Mouse (Mus musculus) frontal cortex, adult 2 months (tissue): ENCODE data around the gene Btc. TPM values are rescaled to one million over a fixed set of nuclear protein-coding genes. Genes with fewer than 3 reads are reported as not detected.

Experiments
- DNase-seq, 2 experiments: peaks; one replicate each; pipeline ENCODE4 v3.0.0; 2022; ENCODE audit warnings: low spot score in 1 of 2; ENCODE audit errors: extremely low spot score in 1 of 2
- polyA plus RNA-seq: library from polyadenylated mRNA; depleted of rRNA; stranded (reverse); fragments of >200 nt; gene quantifications from 2 replicates; pipeline ENCODE4 v1.2.3, GENCODE M21; 2012; rRNA removed

Gene Btc
- 0.13 and 0.24 TPM in 2 replicates for polyA plus RNA-seq

- peak; percentile 22 to 55 for DNase-seq
These were observed at the start of gene Btc for GRCm38 (mm10) chr5:91402339-91403211. Btc (minus strand) TSS chr5:91402994.

GRCm38 (mm10) chr5:91444981-91445517 is 42.3 kb upstream of the Btc start:
- DNase-seq, result peak; percentile 11 to 45

GRCm38 (mm10) chr5:91436563-91436962 is 33.8 kb upstream of the Btc start:
- DNase-seq, result peak in 1 of 2 experiments; percentile 25

GRCm38 (mm10) chr5:91434723-91435658 is 32.2 kb upstream of the Btc start:
- no peak for DNase-seq

GRCm38 (mm10) chr5:91428547-91428946 is 25.8 kb upstream of the Btc start:
- DNase-seq, result no peak

GRCm38 (mm10) chr5:91413814-91414213 is 11.0 kb upstream of the Btc start:
- peak; percentile 45 to 51 for DNase-seq

- peak in 1 of 2 experiments; percentile 15 for DNase-seq
These were observed 1.5 kb upstream of the Btc start for GRCm38 (mm10) chr5:91404263-91404662.

GRCm38 (mm10) chr5:91403281-91403680 is 487 bp upstream of the Btc start:
- DNase-seq, result no peak

GRCm38 (mm10) chr5:91400493-91401096 is 2.2 kb downstream of the Btc start:
- no peak for DNase-seq

- DNase-seq, result peak in 1 of 2 experiments; percentile 25
These were observed 27.3 kb downstream of the Btc start for GRCm38 (mm10) chr5:91375467-91375866.

- no peak for DNase-seq
These were observed 34.7 kb downstream of the Btc start for GRCm38 (mm10) chr5:91368061-91368565.

GRCm38 (mm10) chr5:91366925-91367324 is 35.9 kb downstream of the Btc start:
- peak in 1 of 2 experiments; percentile 37 for DNase-seq

GRCm38 (mm10) chr5:91363274-91363991 is 39.4 kb downstream of the Btc start:
- peak in 1 of 2 experiments; percentile 22 for DNase-seq

GRCm38 (mm10) chr5:91352645-91353044 is 50.1 kb downstream of the Btc start:
- DNase-seq, result no peak

GRCm38 (mm10) chr5:91345681-91346080 is 57.1 kb downstream of the Btc start:
- DNase-seq, result no peak

GRCm38 (mm10) chr5:91345064-91345463 is 57.7 kb downstream of the Btc start:
- DNase-seq, result no peak

- no peak for DNase-seq
These were observed 60.6 kb downstream of the Btc start for GRCm38 (mm10) chr5:91341981-91342760.

GRCm38 (mm10) chr5:91334227-91334626 is 68.6 kb downstream of the Btc start:
- DNase-seq, result no peak
